Mouse (Mus musculus): ENCODE results near the gene Ankrd11.

Gene Ankrd11

DNA sequence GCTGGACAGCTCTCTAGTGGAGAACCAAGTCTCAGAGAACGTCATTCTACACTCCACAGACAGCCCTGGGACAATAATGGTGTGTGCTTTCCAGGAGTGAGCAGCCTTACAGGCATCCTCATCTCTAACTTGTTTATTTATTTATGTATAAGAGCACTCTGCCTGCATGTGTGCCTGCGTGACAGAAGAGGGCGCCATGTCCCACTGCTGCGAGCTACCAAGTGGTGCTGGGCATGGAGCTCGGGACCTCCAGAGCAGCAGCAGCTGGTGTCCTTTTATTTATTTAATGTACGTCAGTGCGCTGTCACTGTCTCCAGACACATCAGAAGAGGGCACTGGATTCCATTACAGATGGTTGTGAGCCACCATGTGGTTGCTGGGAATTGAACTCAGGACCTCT, 115.3 kb downstream of the Ankrd11 start:
- DNase-seq (ENCODE audit: low spot score) = peak; percentile 45

DNA sequence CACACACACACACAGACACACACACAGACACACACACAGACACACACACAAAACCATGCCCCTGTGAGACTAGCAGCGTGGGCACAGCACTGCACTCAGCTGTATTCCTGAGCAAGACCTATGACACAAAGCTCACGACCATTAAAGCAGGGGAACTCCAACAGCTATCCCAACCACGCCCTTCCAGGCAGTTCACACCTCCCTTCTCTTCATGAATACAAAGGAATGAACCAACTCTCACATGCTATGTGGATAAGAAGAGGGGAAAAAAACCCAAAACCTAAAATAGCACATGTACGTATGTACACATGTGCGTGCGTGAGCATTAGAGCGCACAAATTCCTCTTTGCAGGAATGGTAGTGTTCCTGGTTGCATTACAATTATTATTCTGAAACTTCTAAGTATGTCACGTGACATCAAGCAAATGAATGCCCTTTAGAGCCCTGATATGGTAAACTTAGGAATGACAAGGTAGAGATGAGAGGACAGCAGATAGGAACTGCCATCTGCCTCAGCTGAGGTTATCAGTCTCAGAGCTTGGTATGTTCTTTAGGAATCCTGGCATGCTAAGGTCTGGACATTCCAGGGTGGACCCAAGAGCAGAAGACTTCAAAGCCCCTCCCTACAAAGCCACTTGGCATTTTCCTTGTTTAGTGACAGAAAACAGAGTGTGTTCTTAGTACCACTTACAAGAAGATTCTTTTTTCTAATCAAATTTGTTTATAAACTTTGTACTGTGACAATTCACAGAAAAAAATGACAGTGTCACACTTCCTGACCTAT, 115.9 kb downstream of the Ankrd11 start:
- DNase-seq (ENCODE audit: low spot score) = no peak

DNA sequence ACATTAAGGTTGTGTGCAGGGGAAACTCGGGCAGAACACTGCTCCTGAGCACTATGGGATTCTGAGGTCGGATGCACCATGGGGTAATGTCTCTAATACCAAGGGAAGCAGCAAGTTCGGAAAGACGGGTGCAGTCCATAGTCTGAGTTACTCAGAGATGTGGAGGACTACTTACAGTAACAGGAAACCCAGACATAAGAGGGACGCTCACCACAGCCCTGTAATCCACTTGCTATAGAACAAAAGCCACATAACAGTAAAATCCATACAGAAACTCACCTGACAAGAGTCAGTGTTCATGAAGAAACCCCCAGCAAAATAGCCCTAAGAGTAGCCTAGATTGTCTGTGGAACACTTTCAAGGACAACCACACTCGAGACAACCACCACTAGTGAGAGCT, 118.0 kb downstream of the Ankrd11 start:
- DNase-seq (ENCODE audit: low spot score) = peak; percentile 46

DNA sequence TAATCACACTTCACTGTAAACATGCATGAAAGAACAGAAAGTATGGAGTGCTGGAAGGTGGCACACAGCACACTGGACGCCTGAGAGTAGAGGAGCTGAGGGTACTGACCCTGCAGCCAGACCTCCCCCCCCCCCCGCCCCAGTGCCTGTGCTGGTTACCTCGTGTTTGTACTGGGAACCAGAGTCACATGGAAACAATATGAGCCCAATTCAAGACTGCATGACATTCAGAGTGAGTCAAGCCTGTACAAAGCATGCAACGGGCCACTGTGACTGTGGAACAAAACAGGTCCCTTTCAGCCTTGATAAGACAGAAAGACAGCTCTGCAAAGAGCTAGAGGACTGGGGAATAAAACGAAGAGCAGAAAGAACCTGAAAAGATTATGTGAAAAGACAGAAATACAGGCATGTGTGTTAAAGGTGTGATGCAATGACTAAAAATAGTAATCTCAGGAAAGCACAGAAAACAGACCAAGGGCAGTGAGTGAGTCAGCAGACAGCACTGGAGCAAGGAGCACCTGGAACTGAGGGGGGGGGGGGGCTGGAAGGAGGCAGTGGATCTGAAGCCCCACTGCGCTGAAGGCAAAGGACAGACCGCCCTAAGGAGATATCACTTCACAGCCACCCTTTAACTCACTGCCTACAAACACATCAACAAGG, 118.5 kb downstream of the Ankrd11 start:
- no peak for DNase-seq (ENCODE audit: low spot score)

DNA sequence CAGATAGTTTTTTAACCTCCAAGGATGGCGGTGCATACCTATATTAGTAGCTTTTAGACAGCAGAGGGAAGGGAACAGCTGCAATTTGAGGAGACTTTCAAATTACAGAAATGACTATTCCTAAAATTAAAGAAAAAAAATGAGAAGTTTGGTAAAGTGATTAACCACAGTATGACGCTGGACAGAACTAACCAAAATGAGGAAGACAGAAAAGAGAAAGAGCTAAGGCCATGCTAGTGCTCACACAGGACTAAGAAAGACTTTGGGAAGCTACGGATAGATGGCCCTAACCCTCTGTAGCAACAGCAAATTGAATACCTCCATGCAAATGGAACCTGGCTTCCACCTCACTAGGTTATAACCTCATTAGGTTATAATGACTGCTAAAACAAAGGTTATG, 119.1 kb downstream of the Ankrd11 start:
- no peak for DNase-seq (ENCODE audit: low spot score)

DNA sequence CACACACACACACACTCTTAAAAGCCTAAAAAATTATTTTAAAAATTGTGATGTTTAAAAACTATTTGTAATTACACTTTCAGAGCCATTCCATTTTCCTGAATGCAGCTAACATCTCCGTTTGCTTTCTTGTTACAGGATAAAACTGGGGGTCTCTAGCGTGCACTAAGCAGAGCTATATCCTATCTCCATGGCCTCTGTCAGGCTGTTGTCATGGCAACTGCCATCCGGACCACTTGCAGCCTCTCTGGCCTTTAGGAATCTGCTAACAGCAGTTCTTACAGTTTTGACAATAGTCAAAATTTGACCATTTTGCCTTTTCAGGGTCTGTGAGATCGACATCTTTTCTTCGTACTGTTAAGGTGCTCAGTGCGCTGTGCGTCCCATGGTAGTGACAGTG, 121.2 kb downstream of the Ankrd11 start:
- no peak for DNase-seq (ENCODE audit: low spot score)

DNA sequence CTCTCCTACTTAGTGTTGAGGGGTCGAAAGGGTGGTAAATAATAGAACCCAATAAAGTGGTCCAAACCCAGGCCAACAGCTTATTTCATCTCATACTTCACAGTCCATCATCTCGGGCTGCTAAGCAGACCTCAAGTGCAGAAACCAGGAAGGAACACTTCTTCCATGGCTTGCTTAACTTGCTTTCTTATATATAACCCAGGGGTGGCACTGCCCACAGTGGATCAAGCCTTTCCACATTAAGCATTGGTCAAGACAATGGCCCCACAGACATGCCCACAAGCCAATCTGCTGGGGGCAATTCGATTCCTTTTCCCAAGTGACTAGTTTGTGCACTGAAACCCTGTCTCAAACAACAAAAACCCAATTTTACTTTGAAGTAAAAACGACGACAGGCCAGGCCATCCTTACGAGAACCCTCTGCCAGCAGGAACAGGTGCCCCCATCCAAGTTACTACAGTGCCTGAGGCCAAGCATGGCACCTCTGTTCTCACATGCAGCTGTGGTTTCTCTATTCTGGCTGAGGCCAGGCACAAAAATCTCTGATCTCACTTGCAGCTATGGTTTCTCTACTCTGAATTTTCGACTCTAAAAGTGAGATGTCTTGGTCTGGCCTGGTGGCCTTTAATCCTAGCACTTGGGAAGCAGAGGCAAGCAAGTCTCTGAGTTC, 123.5 kb downstream of the Ankrd11 start:
- no peak for DNase-seq (ENCODE audit: low spot score)

DNA sequence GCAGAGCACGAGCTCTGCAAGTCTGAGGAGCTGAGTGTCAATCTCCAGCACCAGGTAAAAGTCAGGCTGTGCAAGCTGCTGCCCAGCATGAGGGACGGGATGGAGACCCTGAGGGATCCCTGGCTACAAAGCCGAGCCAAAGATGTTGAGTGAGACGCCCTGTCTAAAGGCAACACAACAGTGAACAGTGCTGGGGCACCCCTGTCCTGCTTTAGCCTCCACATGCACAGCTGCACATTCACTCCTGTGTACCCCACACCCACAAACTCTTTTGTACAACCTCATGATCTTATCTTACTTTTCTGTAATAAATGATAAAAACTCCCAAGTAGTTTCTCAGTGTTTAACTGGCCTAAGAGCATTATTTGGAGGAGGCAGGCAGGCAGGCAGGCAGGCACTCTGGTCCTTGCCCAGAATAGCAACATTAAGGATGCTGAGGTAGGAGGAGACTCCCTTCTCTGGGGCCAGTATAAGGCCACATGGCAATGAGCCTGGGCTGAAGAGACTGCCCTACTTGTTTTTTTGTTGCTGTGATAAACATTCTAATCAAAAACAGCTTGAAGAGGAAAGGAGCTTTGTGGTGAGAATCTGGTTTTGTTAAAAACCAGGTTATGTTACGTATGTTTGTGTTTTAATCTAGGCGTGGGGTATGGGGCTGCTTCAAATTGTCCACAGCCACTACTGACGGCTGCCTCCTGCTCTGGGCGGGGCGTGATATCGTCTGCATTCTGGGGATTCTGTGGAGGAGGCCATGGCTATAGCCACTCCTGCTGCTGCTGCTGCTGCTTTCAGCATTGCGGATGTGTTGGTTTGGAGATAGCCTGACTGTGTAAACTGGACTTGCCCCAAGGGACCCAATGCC, 124.3 kb downstream of the Ankrd11 start:
- peak; percentile 80 for DNase-seq (ENCODE audit: low spot score)

DNA sequence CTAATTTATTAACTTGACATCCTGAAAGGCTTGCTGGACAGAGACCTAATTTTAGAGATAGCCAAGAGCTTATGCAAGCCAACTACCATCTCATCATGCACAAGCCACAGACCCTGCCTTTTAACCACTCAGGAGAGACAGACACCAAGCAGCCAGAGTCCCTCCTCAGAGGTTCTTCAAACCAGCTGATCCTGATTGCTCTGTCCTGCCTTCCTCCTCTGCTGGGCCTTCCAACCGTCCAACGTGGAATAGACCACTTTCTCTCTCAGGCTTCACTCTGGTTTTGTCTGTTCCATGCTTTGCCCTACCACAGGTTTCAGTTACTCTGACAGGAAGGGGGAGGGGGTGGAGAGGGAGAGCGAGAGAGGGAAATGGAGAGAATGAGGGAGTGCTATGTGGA, 125.3 kb downstream of the Ankrd11 start:
- DNase-seq (ENCODE audit: low spot score) = no peak

DNA sequence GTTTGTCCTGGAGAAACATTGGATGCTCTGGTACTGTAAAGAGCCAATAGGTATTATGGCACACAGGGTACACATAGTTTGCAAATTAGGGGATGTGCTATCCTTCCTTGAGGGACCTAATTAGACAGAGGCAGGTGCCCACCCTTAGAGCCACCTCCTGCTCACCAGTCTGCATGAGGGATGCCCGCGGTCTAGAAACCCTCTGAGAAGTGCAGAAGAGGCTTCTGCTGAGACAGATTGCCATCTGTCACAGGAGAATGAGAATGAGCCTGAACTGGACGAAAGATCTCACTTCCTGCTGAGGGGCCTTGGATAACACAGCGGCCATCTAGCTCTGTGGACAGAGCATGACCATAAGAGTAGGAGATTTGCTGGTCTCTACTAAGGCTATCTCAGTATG, 129.2 kb downstream of the Ankrd11 start:
- no peak for DNase-seq (ENCODE audit: low spot score)

DNA sequence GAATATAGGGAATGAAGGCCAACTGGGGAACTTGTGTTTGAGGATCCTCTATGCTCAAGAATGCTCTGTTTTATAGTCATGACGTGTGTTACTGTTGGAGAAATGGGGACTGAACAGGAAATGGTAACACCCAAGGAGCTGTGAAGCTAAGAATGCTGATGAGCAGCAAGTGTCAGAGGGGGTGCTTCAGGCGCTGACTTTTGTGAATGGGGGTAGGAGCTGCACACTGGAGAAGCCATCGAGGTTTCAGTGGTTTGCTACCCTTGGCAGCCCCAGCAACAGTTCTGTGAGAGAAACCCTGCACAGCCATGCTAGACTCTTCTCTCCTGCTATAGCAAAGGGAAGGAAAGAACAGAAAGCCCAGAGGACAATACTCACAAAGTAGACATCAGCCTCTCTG, 129.9 kb downstream of the Ankrd11 start:
- DNase-seq (ENCODE audit: low spot score) = peak; percentile 51

DNA sequence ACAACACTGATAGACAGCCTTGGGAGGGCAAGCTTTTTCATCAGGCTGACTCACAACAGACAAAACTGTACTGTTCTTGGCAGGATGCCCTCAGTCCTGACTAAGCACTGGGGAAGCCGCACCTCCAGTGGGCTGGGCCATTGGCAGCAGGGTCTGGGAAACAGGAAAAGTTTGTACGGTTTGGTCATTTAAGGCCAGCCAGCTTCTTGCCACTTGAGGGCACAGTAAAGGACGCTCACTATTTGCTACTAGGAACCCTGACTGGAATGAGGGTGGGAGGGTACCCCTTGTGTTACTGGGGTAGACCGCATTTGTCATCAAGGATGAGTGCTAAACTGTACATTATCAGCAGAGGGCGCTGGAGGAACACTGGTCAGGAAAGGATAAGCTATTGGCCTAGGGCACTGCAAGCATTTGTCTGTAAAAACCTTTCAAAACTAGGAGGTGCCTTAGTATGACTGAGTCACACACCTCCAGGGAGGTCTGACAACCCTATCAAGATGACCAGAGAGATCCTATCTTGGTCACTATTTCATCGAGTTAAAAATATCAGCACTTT, 135.5 kb downstream of the Ankrd11 start:
- peak; percentile 84 for DNase-seq (ENCODE audit: low spot score)

DNA sequence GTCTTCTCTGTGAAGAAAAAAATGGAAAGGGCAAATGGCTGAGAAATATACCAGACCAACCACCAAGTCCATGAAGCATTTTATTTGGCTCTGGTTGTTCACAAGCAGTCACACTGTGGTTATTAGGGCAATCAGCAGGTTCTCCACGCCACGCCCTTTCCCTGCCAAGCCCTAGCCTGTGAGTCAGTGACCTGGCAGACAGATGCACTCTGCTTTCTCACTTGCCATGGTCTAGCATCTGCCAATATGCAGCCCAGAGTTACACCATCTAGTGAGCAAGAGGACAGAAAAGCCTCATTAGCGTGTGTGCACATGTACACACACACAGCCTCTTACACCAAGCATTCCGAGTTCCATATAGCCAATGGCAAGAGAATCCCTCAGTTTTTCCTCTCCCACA, 136.7 kb downstream of the Ankrd11 start:
- no peak for DNase-seq (ENCODE audit: low spot score)

DNA sequence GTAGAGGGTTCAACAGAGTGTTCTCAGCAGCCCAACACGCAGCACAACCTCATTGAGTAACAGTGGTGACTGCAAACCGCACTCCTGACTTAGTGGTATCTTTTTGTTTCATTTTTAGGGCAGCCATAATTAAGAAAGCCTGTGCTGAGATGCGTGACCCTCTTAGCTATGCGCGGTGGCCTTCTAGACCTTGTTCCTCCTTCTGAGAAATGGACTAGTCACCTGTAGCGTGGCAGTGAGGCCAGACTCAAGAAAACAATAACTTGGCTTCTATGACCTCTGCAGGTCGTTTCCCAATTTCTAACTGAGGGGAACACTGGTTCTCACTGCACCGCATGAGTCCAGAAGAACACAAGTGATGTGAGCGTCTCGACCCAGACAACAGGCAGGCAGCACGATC, 137.6 kb downstream of the Ankrd11 start:
- no peak for DNase-seq (ENCODE audit: low spot score)

DNA sequence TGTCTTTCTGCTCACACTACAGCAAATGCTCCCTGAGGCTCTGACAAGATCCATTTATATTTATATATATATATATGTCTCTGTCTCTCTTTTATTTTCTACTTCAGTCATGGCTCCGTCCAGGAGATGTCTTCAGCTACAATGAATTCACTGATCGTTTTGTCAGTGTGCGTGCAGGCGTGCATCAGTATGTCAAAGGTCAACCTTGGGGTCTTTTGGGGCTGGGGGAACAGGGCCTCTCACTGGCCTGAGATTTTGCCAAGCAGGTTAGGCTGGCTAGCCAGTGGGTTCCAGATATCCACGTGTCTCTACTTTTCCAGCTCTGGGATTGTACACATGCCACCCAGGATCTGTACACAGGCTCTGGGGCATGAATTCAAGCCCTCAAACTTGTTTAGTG, 139.1 kb downstream of the Ankrd11 start:
- DNase-seq (ENCODE audit: low spot score) = no peak

DNA sequence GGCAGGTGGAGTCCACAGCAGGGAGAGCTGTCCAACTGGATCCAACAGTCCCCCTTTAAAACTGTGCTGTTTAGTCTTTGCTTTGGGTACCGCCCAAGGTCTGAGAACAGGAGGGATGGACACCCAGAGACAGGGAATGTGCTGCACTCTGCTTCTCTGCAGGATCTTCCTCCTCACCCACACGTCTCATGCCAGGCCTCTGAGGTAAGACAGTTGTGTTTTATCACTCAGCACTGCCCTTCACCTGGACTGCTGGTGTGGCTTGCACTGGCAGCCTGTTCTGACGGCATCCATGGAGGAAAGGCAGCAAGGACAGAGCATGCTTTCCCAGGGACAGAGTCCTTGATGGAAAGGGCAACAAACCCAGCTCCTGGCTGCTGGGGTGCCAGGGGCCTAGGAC, 139.5 kb downstream of the Ankrd11 start:
- DNase-seq (ENCODE audit: low spot score) = no peak

DNA sequence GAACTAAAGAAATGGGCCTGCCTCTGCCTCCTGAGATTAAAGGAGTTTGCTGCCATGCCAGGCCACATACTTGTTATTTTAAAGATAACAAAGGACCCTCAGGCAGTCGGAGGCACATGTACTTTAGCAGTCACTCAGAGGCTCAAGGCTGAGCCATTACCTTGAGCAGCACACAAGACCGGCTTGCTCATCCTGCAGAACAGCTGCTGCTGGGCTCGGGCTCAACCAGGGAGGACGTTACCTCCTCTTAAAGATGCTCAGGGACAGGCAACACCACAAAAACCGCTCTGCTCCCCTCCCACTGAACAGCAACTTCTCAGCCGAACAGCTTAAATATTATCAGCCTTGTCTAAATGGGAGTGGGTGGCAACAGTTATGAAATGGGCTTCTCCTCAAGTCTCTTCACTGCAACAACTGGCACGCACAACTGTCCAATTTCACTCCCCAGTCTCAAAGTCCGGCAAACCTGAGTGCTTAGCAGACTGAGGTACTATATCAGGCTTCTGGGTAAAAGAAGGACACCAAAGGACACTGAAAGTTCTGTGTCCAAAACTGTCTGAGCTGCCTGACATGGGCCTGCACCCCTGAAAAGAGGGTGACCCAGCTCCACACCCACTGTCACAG, 140.1 kb downstream of the Ankrd11 start:
- no peak for DNase-seq (ENCODE audit: low spot score)

DNA sequence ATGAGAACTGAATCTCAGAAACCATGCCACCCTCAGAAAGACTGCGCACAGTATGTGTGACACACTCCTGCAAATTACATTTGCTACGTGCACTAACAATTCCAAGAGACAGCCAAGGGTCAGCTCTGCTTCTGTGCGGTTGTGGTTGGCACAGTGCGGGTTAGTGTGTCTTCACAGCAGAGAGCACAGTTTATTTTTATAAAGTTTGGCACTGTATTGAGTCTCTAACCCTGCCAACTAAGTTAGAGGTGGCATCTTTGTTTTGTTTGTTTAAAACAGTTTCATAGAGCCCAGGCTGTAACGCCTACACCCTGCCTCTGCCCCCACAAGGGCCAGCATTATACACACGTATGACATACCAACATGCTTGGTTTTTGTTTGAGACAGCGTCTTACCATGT, 140.6 kb downstream of the Ankrd11 start:
- no peak for DNase-seq (ENCODE audit: low spot score)

DNA sequence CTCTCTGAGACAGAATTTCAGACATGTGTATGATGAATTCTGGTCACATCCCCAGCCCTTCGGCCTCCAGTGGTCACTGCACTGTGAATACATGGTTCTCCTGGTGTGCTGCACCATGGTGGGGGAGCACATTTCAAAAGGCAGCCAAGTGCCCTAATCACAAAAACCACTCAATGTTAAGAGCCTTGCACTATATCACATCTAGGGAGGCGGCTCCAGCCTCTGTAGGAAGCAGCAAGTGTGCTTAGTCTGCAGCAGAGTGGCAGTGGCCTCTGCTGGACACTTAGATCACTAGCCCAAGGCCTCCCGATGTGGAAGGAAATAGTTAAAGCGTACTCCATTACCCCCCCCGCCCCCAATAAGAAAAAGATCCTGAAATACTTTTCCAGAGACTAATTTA, 143.0 kb downstream of the Ankrd11 start:
- no peak for DNase-seq (ENCODE audit: low spot score)

DNA sequence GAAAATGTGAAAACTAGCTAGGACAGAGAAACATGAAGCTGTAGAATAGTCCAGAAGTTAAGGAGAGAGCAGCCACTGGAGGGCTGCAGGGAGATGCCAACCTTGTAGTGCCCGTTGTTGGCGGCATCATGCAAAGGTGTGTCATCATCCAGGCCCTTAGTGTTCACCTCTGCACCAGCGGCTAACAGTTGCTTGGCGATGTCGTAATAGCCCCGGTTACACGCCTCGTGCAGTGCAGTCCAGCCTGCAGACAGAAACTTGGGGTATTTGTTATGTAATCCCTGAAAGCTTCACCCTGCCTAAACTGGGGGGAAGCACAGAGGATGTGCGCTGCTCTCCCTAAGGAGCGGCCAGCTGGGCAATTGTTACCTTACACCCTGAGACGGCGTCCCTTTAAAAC, 143.6 kb downstream of the Ankrd11 start:
- DNase-seq (ENCODE audit: low spot score) = no peak

DNA sequence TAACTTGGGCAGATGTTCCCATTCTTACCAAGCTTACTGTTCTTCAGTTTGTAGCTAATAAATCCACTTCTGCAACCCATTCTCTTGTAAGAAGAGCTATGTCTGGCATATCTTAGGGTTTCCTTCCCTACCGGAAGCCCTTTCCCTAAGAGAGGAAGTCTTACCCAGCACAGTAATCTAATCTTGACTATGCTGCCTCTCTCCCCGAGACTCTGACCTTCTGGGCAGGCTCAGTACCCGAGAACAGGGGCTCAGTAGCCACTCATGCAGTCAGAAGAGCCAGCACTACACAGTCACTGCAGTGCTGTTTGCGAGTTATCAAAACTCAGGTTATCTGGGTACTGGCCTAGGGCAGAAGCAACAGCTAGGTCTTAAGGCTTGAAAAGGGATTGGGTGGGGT, 144.1 kb downstream of the Ankrd11 start:
- no peak for DNase-seq (ENCODE audit: low spot score)

DNA sequence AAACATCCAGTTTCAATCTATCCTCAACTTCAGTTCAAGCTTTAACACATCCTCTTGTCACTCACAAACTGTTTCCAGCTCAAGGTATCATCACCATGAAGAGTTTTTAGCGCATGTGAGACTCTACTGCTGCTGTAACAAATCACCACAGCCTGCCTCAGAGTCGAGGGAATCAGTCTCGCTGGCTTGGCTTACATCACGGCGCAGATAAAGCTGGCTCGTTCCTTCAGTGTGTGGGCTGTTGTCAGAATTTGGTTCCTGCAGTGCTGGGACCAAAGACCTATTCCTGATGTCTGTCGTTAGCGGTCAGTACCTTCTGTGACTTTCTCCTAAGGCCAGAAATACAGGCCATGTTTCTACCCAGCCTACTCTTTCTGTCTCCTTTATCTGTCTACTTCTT, 144.9 kb downstream of the Ankrd11 start:
- no peak for DNase-seq (ENCODE audit: low spot score)

Data from T-cell, adult 2 months (primary cell).